Mouse (Mus musculus): ENCODE results near the gene Elmo1. TPM values are rescaled to one million over a fixed set of nuclear protein-coding genes. Genes with fewer than 3 reads are reported as not detected.

Gene Elmo1
- polyA plus RNA-seq, 1 experiment from 2014 or later, result 17.8 TPM

DNA sequence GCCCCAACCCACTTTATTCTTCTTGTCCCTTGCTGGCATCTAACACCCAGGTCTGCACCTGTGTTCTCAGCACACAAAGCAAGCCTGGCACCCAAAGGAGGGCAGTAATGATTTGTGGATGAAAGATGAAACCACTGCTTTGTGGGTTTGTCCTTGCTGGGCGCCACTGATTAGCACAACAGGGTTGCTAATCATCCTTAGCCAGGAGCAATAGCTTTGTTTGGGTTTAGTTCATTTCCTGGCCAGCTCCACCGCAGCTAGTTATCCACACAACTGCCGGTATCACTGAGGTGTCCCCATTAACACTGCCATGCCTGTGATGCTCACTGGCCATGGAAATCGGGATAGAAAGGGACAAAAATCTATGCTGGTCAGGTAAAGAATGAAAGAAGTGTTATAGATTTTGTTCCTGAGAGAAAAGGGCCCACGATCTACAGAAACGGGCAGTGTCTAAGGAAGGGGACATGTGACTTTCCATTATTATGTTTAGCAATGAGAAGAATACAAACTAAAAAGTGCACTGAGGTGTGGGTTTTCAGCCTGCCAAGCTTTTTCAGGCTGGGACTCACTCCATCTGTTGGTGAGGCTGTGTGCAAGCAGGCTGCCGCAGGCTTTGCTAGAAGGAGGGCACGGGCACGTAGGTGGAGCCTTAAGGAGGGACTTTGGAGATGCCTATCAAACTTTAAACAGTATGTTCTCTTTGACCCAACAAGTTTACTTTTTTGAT, 93.3 kb downstream of the Elmo1 start:
- Histone ChIP-seq H3K27me3 (no peaks in the 10 kb centered on the region), H3K4me2 (0 out of 2 replicates have a peak overlapping the region, but pooled peaks have one; percentile 19)
- peak; percentile 73 for ATAC-seq (ENCODE audit: low FRiP score)

DNA sequence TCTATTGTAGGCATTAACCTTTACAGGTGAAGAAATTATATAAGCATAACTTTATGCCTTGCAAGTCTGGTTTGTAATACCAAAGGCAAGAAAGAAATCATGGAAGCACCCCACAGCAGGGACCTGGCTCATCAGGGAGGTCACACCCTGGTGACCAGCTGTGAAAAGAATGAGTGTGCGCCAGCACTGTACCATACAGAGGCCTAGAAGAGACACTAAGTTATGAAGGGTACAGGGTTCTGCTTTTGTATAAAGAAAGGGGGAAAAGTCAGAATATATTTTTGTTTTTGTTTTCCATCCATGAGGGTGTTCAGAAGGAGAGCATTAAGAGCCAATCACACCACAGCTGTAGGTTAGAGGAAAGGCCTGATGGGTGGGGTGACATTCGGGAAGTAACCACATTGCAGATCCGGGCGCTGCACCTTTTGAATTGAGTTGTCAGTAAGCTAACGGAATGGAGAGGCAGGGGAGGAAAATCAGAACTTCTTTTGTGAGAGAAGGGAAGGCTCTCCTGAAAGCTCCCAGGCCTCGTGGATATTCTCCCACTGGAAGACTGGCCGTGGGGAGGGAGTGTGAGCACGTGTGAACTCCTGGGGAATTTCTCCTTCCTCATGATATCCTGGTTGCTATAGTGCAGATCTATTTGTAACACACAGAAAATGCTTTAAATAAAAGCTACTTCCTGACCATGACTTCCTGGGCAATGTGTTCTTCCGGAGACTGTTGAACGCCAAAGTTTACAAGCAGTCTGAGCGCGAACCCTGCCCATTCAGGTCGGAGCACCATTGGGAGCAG, 94.0 kb downstream of the Elmo1 start:
- Histone ChIP-seq H3K27me3 (no peaks in the 10 kb centered on the region), H3K27ac (no peak overlapping the region), H3K9ac (no peak overlapping the region), H3K4me2 (no peak overlapping the region), H3K4me3 (replicated peaks) (no peak overlapping the region), H3K4me1 (peaks cover 28% of the 10 kb centered on the region), H3K36me3 (replicated peaks) (no peaks in the 10 kb centered on the region), H3K9me3 (no peaks in the 10 kb centered on the region)
- WGBS, result 68% methylated on average over 13 of the region's 13 CpGs
- ATAC-seq (ENCODE audit: low FRiP score), result no peak

More for the DNA sequence above, 93.3 kb downstream of the Elmo1 start:
- H3K4me3 ChIP-seq (replicated peaks), result no peak overlapping the region
- H3K9ac ChIP-seq, result no peak overlapping the region
- H3K9me3 ChIP-seq, result no peaks in the 10 kb centered on the region
- no peaks in the 10 kb centered on the region for H3K36me3 ChIP-seq (replicated peaks)
- peaks cover 28% of the 10 kb centered on the region for H3K4me1 ChIP-seq
- 2% methylated on average over 9 of the region's 9 CpGs for WGBS
- peak overlapping the region; percentile 56; the same call in 1 of the 2 replicates for H3K27ac ChIP-seq

DNA sequence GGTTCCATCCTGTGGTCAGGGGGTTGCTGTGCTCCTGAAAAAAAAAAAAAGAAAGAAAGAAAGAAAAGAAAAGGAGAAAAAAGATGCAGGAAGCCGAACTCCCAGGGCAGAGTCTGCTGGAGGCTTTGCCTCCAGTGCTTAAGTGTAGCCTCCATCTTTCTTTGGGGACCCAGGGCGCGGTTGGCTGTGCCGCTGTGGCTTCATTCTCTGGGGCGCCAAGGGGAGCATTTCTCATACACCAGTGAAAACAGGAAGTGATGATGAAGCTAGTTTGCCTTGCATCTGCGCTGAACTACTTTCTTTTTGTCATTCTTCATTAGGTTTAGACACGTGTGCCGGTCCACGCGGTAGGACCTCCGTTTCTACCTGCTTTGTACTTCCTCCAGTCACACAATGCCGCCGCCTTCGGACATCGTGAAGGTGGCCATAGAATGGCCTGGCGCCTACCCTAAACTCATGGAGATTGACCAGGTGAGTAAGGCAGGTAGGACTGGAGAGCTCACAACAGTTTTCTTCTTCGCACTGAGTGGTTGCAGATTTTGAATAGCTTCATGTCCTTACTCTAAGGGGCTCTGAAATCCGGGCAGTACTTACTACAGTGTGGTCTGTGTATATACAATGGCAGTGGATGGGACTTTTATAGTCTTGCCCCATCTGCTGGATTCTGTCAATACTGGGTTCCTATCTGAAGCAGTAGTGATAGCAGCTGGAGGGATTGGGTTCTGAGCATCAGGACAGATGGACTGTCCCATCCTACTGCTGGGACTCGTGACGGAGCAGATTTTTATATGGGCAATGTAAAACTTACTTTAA, 94.8 kb downstream of the Elmo1 start:
- H3K4me1 ChIP-seq, result peaks cover 28% of the 10 kb centered on the region
- H3K27me3 ChIP-seq, result no peaks in the 10 kb centered on the region
- no peaks in the 10 kb centered on the region for H3K9me3 ChIP-seq
- ATAC-seq (ENCODE audit: low FRiP score), result no peak
- H3K4me2 ChIP-seq, result no peak overlapping the region
- WGBS, result 94% methylated on average over 20 of the region's 20 CpGs
- H3K27ac ChIP-seq, result no peak overlapping the region
- H3K4me3 ChIP-seq (replicated peaks), result no peak overlapping the region
- H3K9ac ChIP-seq, result no peak overlapping the region
- H3K36me3 ChIP-seq (replicated peaks), result no peaks in the 10 kb centered on the region

DNA sequence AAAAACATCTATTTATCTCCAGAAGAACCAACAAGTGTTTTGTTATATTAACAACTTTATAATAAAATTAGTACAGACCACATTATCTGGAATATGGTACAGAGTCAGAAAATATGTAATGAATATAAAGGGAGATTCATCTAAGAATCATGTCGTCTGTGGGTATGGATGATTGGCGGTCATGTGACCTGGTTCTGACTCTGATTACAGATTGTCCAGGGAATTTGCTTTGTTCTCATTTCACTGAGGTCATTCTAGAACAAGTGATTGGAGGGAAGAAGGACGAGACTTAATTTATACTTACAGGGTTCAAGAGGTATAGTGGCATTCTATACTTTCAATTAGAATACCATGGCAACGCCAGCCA, 95.4 kb downstream of the Elmo1 start:
- Histone ChIP-seq H3K4me3 (replicated peaks) (no peak overlapping the region), H3K27me3 (no peaks in the 10 kb centered on the region), H3K4me1 (peaks cover 28% of the 10 kb centered on the region), H3K27ac (no peak overlapping the region), H3K36me3 (replicated peaks) (no peaks in the 10 kb centered on the region), H3K9ac (no peak overlapping the region), H3K9me3 (no peaks in the 10 kb centered on the region), H3K4me2 (no peak overlapping the region)
- no peak for ATAC-seq (ENCODE audit: low FRiP score)
- WGBS, result 67% methylated on average over 4 of the region's 4 CpGs

DNA sequence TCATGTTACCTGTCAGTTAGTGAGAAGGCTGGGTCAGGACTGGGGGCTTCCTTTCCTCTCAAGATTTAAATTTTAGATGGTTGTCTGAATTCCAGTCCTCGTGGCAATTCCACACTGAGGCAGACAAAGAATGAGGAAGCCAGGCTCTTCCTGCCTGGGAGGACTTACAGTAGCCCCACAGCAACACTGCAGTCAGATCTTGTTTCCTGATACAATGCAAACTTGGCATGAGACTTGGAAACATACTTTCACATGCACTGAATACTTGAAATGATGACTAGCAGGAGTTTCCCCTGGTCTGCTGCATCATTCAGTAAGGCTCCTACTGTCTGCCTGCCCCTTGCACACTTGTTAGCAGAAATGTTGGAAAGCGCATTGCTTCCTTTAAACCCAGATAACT, 97.3 kb downstream of the Elmo1 start:
- WGBS, result 79% methylated on average over 2 of the region's 2 CpGs

DNA sequence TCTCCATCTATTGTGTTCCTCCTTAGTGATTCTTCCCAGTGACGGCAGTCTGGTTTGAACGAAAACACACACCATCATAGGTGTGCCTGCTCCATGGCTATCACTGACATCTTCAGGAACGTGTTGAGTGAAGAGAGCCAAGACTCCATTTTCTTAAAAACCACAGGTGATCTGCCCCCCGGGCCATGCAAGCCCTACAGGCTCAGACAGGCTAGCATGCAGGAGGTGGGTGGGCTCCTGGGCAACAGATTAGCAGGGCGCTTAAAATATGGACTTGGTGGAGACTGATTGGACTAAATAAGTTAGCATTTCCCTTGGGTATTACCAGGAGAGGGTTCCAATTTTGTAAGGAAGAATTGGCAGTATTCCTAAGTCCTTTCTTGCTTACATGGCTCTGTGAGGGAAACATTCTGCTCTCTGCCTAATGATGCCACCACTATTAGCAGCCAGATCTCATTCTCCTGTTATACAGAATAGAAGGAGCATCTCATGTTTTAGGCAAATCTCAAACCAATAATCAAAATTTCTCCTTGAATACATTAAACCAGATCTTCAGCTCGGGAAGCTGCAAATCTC, 101.7 kb downstream of the Elmo1 start:
- Histone ChIP-seq H3K27ac (no peak overlapping the region), H3K36me3 (replicated peaks) (no peaks in the 10 kb centered on the region), H3K4me1 (no peaks in the 10 kb centered on the region), H3K27me3 (no peaks in the 10 kb centered on the region), H3K9me3 (no peaks in the 10 kb centered on the region), H3K4me2 (no peak overlapping the region), H3K9ac (no peak overlapping the region), H3K4me3 (replicated peaks) (no peak overlapping the region)
- WGBS, result 81% methylated on average over 6 of the region's 6 CpGs
- no peak for ATAC-seq (ENCODE audit: low FRiP score)

More for the DNA sequence above, 97.3 kb downstream of the Elmo1 start:
- no peaks in the 10 kb centered on the region for H3K27me3 ChIP-seq
- no peak overlapping the region for H3K27ac ChIP-seq
- H3K9ac ChIP-seq, result no peak overlapping the region
- no peaks in the 10 kb centered on the region for H3K36me3 ChIP-seq (replicated peaks)
- no peaks in the 10 kb centered on the region for H3K9me3 ChIP-seq
- H3K4me3 ChIP-seq (replicated peaks), result no peak overlapping the region
- H3K4me2 ChIP-seq, result no peak overlapping the region
- ATAC-seq (ENCODE audit: low FRiP score), result no peak
- H3K4me1 ChIP-seq, result peaks cover 20% of the 10 kb centered on the region

DNA sequence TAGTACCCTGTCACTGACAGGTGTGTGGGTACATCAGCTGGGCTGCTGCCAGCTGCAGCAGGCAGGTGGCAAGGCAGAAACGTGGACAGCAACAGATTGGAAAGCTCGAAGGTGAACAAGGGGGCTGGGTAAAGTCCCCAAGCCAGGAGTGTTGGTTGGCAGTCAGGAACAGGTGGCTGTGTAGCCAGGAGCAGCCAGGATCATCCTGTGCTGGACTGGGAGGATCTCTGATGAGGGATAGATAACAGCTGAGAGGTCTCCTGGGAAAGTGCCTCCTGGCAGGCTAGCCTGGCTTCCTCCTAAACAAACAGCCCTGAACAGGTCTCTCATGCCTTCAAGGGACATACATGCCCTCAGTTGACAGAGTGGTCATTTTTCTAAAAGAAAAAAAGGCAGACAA, 110.2 kb downstream of the Elmo1 start:
- WGBS, result 77% methylated on average over 2 of the region's 2 CpGs
- Histone ChIP-seq H3K4me3 (replicated peaks) (no peak overlapping the region), H3K9ac (no peak overlapping the region), H3K4me1 (no peaks in the 10 kb centered on the region), H3K27me3 (no peaks in the 10 kb centered on the region), H3K36me3 (replicated peaks) (no peaks in the 10 kb centered on the region), H3K27ac (no peak overlapping the region), H3K9me3 (no peaks in the 10 kb centered on the region), H3K4me2 (no peak overlapping the region)
- no peak for ATAC-seq (ENCODE audit: low FRiP score)

DNA sequence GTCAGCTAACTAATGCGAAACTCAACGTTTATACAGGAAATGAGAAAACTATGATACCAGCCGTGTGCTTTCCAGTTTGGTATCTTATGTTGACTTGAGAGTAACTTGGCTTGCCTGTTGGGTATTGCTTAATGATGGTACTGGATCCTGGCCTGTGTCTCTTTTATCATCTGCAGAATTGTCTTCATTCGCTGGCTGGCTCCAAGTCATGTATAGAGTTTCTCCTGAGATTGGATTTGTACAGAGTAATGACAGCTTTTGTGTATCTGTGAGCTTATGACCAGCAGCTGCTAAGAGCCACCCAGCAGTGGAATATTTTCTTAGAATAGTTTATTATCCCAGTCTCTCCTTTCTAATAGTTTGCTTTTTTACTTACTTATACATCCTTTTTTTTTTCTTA, 112.2 kb downstream of the Elmo1 start:
- no peak for ATAC-seq (ENCODE audit: low FRiP score)
- no peak overlapping the region for H3K4me3 ChIP-seq (replicated peaks)
- H3K27me3 ChIP-seq, result no peaks in the 10 kb centered on the region
- H3K9me3 ChIP-seq, result no peaks in the 10 kb centered on the region
- H3K9ac ChIP-seq, result no peak overlapping the region
- no peak overlapping the region for H3K27ac ChIP-seq
- H3K4me2 ChIP-seq, result no peak overlapping the region
- 95% methylated on average over 4 of the region's 4 CpGs for WGBS
- no peaks in the 10 kb centered on the region for H3K36me3 ChIP-seq (replicated peaks)
- no peaks in the 10 kb centered on the region for H3K4me1 ChIP-seq

DNA sequence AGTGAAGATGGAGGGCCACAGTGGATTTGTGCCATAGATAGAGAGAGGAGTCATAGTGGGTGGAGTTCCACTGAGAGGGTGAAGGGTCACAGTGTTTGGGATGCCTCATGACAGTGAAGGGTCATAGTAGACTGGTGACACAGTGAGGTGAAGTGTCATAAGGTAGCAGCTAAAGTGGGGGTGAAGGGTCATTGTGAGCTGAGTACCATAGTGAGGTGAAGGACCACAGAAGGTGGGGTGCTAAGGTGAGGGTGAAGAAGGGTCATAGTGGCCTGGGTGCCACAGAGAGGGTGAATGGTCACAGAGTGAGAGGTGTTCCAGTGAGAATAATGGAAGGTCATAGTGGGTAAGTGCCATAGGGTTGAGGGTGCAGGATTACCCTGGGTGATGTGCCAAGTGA, 113.8 kb downstream of the Elmo1 start:
- Histone ChIP-seq H3K4me2 (no peak overlapping the region), H3K9me3 (no peaks in the 10 kb centered on the region), H3K36me3 (replicated peaks) (no peaks in the 10 kb centered on the region), H3K4me1 (no peaks in the 10 kb centered on the region), H3K27ac (no peak overlapping the region), H3K4me3 (replicated peaks) (no peak overlapping the region), H3K9ac (no peak overlapping the region), H3K27me3 (no peaks in the 10 kb centered on the region)
- no peak for ATAC-seq (ENCODE audit: low FRiP score)

DNA sequence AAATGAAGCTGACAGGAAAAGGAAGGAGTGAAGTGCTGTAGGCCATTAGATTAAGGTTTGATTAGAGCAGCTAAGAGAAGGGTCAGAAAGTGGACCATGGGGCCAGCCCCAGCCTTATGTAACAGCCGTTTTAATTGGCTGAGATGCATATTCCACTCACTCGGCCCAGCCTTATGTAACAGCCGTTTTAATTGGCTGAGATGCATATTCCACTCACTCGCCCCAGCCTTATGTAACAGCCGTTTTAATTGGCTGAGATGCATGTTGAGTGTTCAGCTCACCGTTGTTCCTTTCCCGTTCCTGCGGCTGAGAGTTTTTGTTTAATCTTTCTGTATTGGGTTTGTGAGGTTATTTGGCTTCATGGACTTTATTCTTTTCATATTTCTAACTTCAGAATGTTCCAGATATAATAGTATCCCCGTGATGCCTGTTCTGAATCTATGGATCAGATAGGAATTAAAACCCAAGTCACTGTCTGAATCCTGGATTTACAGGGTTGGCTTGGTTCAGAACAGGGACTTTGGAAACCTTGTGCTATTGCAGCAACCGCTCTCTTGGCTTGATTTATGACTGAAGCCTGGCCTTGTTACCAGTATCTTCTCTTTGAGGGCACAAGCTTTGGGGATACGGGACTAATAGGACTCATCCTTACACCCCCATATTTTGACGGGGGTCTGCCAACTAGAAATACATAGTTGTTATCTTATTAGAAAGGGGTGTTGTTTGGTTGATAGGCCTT, 114.8 kb downstream of the Elmo1 start:
- no peak for ATAC-seq (ENCODE audit: low FRiP score)
- Histone ChIP-seq H3K36me3 (replicated peaks) (no peaks in the 10 kb centered on the region), H3K9me3 (no peaks in the 10 kb centered on the region), H3K27ac (no peak overlapping the region), H3K4me3 (replicated peaks) (no peak overlapping the region), H3K4me1 (no peaks in the 10 kb centered on the region), H3K4me2 (no peak overlapping the region), H3K27me3 (no peaks in the 10 kb centered on the region), H3K9ac (no peak overlapping the region)
- 88% methylated on average over 12 of the region's 12 CpGs for WGBS

DNA sequence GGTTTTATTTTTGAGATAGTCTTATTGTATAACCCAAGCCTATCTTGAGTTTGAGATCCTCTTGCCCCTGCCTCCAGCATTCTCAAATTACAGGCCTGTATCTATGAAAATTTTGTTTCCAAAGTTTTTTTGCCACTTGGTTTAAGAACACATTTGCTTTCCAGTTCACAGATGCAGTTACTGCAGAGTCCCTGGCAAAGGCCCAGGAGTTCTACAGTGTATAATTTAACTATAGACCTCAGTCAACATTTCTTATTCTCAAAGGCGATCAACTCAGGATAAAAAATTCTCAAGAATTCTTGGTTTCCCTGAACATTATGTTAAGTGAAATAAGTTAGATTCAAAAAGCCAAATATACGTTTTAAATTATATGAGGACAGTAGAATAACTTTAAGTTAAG, 115.3 kb downstream of the Elmo1 start:
- no peaks in the 10 kb centered on the region for H3K9me3 ChIP-seq
- H3K27me3 ChIP-seq, result no peaks in the 10 kb centered on the region
- 92% methylated on average over 2 of the region's 2 CpGs for WGBS
- H3K36me3 ChIP-seq (replicated peaks), result no peaks in the 10 kb centered on the region
- H3K9ac ChIP-seq, result no peak overlapping the region
- H3K4me3 ChIP-seq (replicated peaks), result no peak overlapping the region
- no peak overlapping the region for H3K27ac ChIP-seq
- H3K4me2 ChIP-seq, result no peak overlapping the region
- no peaks in the 10 kb centered on the region for H3K4me1 ChIP-seq
- no peak for ATAC-seq (ENCODE audit: low FRiP score)

DNA sequence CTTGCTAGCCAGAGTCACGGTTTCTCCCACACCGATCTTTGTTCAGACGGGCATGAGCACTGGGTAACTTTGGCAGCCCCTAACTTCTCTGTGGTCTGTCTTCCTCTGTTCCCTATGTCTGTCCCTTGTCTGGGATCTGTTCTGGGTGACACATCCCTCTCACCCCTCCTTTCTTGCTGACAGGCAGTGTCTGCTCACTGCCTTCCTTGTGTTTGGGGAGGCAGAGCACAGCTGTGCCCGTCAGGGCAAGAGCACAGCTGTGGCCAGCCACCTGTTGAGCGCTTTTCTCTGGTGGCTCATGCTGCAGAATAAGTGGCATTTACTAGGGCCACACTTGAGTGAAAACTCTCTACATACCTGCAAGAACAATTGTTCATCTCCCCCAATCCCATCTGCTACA, 116.7 kb downstream of the Elmo1 start:
- 75% methylated on average over 5 of the region's 5 CpGs for WGBS
- Histone ChIP-seq H3K4me2 (no peak overlapping the region), H3K9ac (no peak overlapping the region), H3K4me3 (replicated peaks) (no peak overlapping the region), H3K27ac (no peak overlapping the region), H3K4me1 (no peaks in the 10 kb centered on the region), H3K9me3 (no peaks in the 10 kb centered on the region), H3K27me3 (no peaks in the 10 kb centered on the region), H3K36me3 (replicated peaks) (no peaks in the 10 kb centered on the region)
- no peak for ATAC-seq (ENCODE audit: low FRiP score)

Measured in forebrain, embryonic 12.5 days (tissue).